Mouse (Mus musculus) CH12.LX (cell line): ENCODE data around the gene Nup205. TPM values are rescaled to one million over a fixed set of nuclear protein-coding genes. Genes with fewer than 3 reads are reported as not detected.

ENCODE experiments used
- DNase-seq: peaks from one replicate; pipeline ENCODE4 v3.0.0-alpha.2; 2013; ENCODE audit errors: extremely low read depth
- H3K27ac ChIP-seq: 2 replicates; pipeline ENCODE4 v1.5.1; 2012; ENCODE audit warnings: low read depth, mild to moderate bottlenecking, control low read depth, moderate library complexity; ENCODE audit not compliant: insufficient read depth
- H3K27me3 ChIP-seq: replicated peaks from 2 replicates; pipeline ENCODE3; 2012; ENCODE audit warnings: inconsistent platforms
- H3K36me3 ChIP-seq, 2 experiments: replicated peaks in 1 of 2; 2 replicates each; pipeline versions ENCODE3 to v1.6.1; 2012; ENCODE audit warnings: inconsistent platforms in 1 of 2, low read length in 1 of 2, mild to moderate bottlenecking in 1 of 2, mixed read lengths in 1 of 2, moderate library complexity in 1 of 2; ENCODE audit not compliant: control insufficient read depth in 1 of 2, insufficient read depth in 1 of 2
- H3K4me1 ChIP-seq, 2 experiments: 2 replicates each; pipeline ENCODE4 v1.6.1; 2012; ENCODE audit warnings: inconsistent platforms in 1 of 2, moderate library complexity in 1 of 2; ENCODE audit not compliant: insufficient read depth in 2 of 2, control insufficient read depth in 1 of 2
- H3K4me2 ChIP-seq: 2 replicates; pipeline ENCODE4 v1.6.1; 2012; ENCODE audit warnings: low read depth, mild to moderate bottlenecking, control low read depth; ENCODE audit not compliant: poor library complexity, insufficient read depth, severe bottlenecking
- H3K4me3 ChIP-seq, 3 experiments: fragments of 150-350 bp in 1 of 3; sonication (generic) in 1 of 3; replicated peaks in 1 of 3; 2 replicates each; pipeline versions ENCODE3 to v1.5.1; 2011 to 2012; ENCODE audit warnings: low read depth in 2 of 3, low read length in 2 of 3, mild to moderate bottlenecking in 2 of 3, moderate library complexity in 2 of 3, control low read depth in 1 of 3, improper control_type of control experiment in 1 of 3, inconsistent platforms in 1 of 3, mixed read lengths in 1 of 3; ENCODE audit not compliant: poor library complexity in 1 of 3
- H3K79me2 ChIP-seq: replicated peaks from 2 replicates; pipeline ENCODE4 v1.6.1; 2012; ENCODE audit warnings: mild to moderate bottlenecking, moderate library complexity; ENCODE audit not compliant: control insufficient read depth, poor library complexity, insufficient read depth, severe bottlenecking; ENCODE audit errors: extremely low read depth
- H3K9ac ChIP-seq: 2 replicates; pipeline ENCODE4 v1.6.1; 2012; ENCODE audit warnings: low read depth, mild to moderate bottlenecking, control low read depth, moderate library complexity; ENCODE audit not compliant: insufficient read depth
- H3K9me3 ChIP-seq: replicated peaks from 2 replicates; pipeline ENCODE3; 2012; ENCODE audit warnings: low read length, inconsistent platforms, mixed read lengths
- BHLHE40 ChIP-seq: IDR thresholded peaks from 2 replicates; pipeline ENCODE4 v1.6.1; 2011; ENCODE audit warnings: mild to moderate bottlenecking, low read depth, low read length, improper control_type of control experiment
- CHD1 ChIP-seq: IDR thresholded peaks from 2 replicates; pipeline ENCODE4 v1.6.1; 2012; ENCODE audit warnings: low read depth, low read length, improper control_type of control experiment, inconsistent platforms
- CHD2 ChIP-seq: IDR thresholded peaks from 2 replicates; pipeline ENCODE4 v1.6.1; 2011; ENCODE audit warnings: low read length, improper control_type of control experiment
- ELF1 ChIP-seq: IDR thresholded peaks from 2 replicates; pipeline ENCODE4 v1.6.1; 2014; ENCODE audit warnings: low read depth, mild to moderate bottlenecking, inconsistent platforms, low read length, improper control_type of control experiment
- EP300 ChIP-seq: IDR thresholded peaks from 2 replicates; pipeline ENCODE4 v1.6.1; 2011; ENCODE audit warnings: low read length, improper control_type of control experiment
- ETS1 ChIP-seq: conservative IDR thresholded peaks from 2 replicates; pipeline ENCODE4 v1.6.1; 2012; ENCODE audit warnings: low read depth, mild to moderate bottlenecking, inconsistent platforms, low read length, improper control_type of control experiment, moderate library complexity
- JUN ChIP-seq: IDR thresholded peaks from 2 replicates; pipeline ENCODE4 v1.6.1; 2011; ENCODE audit warnings: low read depth, mild to moderate bottlenecking, low read length, improper control_type of control experiment, moderate library complexity; ENCODE audit not compliant: insufficient read depth
- JUND ChIP-seq: conservative IDR thresholded peaks from 2 replicates; pipeline ENCODE4 v1.6.1; 2011; ENCODE audit warnings: low read depth, low read length, improper control_type of control experiment
- MAX ChIP-seq: IDR thresholded peaks from 2 replicates; pipeline ENCODE4 v1.6.1; 2011; ENCODE audit warnings: low read length, improper control_type of control experiment
- MAZ ChIP-seq: IDR thresholded peaks from 2 replicates; pipeline ENCODE4 v1.6.1; 2012; ENCODE audit warnings: low read depth, mild to moderate bottlenecking, inconsistent platforms, low read length, improper control_type of control experiment, moderate library complexity
- MXI1 ChIP-seq: IDR thresholded peaks from 2 replicates; pipeline ENCODE4 v1.6.1; 2011; ENCODE audit warnings: mild to moderate bottlenecking, low read depth, low read length, improper control_type of control experiment
- MYC ChIP-seq: IDR thresholded peaks from 2 replicates; pipeline ENCODE4 v1.6.1; 2011; ENCODE audit warnings: low read depth, mild to moderate bottlenecking, improper control_type of control experiment, low read length
- NELFE ChIP-seq: IDR thresholded peaks from 2 replicates; pipeline ENCODE4 v1.6.1; 2011; ENCODE audit warnings: low read depth, low read length, improper control_type of control experiment
- PAX5 ChIP-seq: IDR thresholded peaks from 2 replicates; pipeline ENCODE4 v1.6.1; 2012; ENCODE audit warnings: low read length, inconsistent platforms, mixed read lengths
- POLR2A ChIP-seq: IDR thresholded peaks from 2 replicates; pipeline ENCODE4 v1.6.1; 2011; ENCODE audit warnings: low read depth, mild to moderate bottlenecking, improper control_type of control experiment, low read length
- POLR2AphosphoS2 ChIP-seq: IDR thresholded peaks from 2 replicates; pipeline ENCODE4 v1.6.1; 2011; ENCODE audit warnings: low read depth, low read length, improper control_type of control experiment
- SMC3 ChIP-seq: IDR thresholded peaks from 2 replicates; pipeline ENCODE4 v1.6.1; 2011; ENCODE audit warnings: low read depth, low read length, improper control_type of control experiment
- TCF12 ChIP-seq: IDR thresholded peaks from 2 replicates; pipeline ENCODE4 v1.6.1; 2014; ENCODE audit warnings: low read depth, mild to moderate bottlenecking, inconsistent platforms, low read length, improper control_type of control experiment
- USF1 ChIP-seq: IDR thresholded peaks from 2 replicates; pipeline ENCODE4 v1.6.1; 2014; ENCODE audit warnings: low read depth, mild to moderate bottlenecking, inconsistent platforms, low read length, improper control_type of control experiment
- ZKSCAN1 ChIP-seq: IDR thresholded peaks from 2 replicates; pipeline ENCODE4 v1.6.1; 2012; ENCODE audit warnings: low read depth, inconsistent platforms, low read length, improper control_type of control experiment, borderline replicate concordance
- ZMIZ1 ChIP-seq: IDR thresholded peaks from 2 replicates; pipeline ENCODE4 v1.6.1; 2012; ENCODE audit warnings: low read depth, mild to moderate bottlenecking, inconsistent platforms, low read length, improper control_type of control experiment
- dilution Hi-C: fragments of 300-500 bp; cut with MboI; formaldehyde crosslinking; loops from 2 replicates; pipeline ENCODE4 v1.14.3; 2020; ENCODE audit warnings: low sequenced_read_pairs; ENCODE audit not compliant: extremely low pct_unique_long_range_greater_than_20kb, extremely low pct_ligation_motif_present
- in situ Hi-C: fragments of 300-500 bp; cut with MboI; formaldehyde crosslinking; loops from 3 replicates; pipeline ENCODE4 v1.14.3; 2019; ENCODE audit warnings: low sequenced_read_pairs, low pct_ligation_motif_present, low pct_unique_long_range_greater_than_20kb, mixed read lengths
- polyA plus RNA-seq: library from polyadenylated mRNA; unstranded; fragments of >175 nt; gene quantifications from 2 replicates; pipeline ENCODE4 v1.2.1, GENCODE M21; 2012; ENCODE audit warnings: low read depth; ENCODE audit not compliant: insufficient read length
- total RNA-seq, 2 experiments: library from RNA; depleted of rRNA; stranded (reverse); fragments of 300-350 nt in 1 of 2; fragments of >200 nt in 1 of 2; gene quantifications; 2 replicates each; pipeline ENCODE4 v1.2.3; 2012 to 2014

Gene Nup205
- total and polyA plus RNA-seq, 3 experiments = 82.0 to 121 (median 108) TPM

DNA sequence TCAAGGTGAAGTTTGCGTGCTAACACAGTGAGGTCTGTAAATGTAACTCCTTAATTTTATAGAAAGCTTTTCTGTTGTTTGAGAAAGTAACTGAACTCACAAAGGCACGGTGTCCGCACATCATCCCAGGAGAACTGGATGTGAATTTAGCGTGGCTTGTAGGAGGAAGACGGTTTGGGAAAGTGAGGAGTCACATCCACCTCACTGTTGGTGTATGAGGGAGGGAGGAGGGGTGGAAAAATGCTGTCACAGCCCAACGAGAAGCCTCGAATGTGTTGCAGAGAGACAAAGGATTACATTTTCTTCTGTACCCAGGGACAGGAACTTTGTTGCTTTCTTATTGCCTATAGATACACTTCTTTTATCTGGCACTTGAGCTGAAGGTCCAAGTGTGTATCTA, 83.3 kb downstream of the Nup205 start:
- DNase-seq = no peak
- dilution Hi-C loops = no loop called here
- in situ Hi-C loops = no loop called here

DNA sequence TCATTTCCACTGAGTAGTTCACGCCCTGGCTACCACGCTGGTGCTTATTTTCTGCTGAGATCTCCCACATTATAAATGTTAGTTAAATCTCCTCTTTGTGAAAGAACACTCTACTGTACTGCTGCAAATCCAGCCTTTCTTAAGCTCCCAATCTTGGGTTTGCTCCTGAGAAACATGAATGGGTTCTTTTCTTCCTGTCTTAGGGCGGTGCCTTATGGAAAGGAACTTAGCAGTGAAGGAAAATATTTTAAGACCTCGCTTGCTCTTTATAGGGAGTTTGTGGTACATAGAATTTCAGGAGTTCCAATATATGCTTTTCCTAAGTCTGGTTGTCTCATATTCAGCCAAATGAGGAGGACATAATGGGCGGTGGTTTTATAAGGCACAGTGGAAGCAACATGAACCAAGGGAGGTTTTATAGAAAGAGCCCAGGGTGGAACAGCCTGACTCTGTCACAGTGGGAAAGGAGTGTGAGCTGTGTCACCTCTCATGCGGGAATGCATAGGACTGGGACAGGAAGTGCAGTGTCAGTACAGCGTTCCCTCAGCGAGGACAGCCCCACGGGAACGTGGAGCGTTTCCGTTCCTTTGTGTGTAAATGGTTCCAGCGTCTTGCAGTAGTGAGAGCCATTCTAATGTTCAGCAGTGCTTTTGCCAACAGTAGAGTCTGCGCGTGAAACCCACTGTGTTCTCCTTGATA, 88.5 kb downstream of the Nup205 start:
- TF ChIP-seq JUND (no peak), ZMIZ1 (no peak), CHD2 (no peak), JUN (no peak), BHLHE40 (no peak), POLR2A (no peak), TCF12 (no peak), MYC (no peak), USF1 (no peak), CHD1 (no peak)
- Histone ChIP-seq H3K4me3 (no peak overlapping the region), H3K36me3 (peaks cover 16 to 36% of the 10 kb centered on the region in 2 experiments), H3K79me2 (no peaks in the 10 kb centered on the region), H3K9ac (no peak overlapping the region), H3K9me3 (no peaks in the 10 kb centered on the region), H3K27ac (no peak overlapping the region), H3K27me3 (no peaks in the 10 kb centered on the region), H3K4me1 (no peaks in the 10 kb centered on the region), H3K4me2 (no peak overlapping the region)
- in situ Hi-C loops = no loop called here
- dilution Hi-C loops = no loop called here
- no peak for DNase-seq

More for the DNA sequence above, 83.3 kb downstream of the Nup205 start:
- Histone ChIP-seq H3K9me3 (no peaks in the 10 kb centered on the region), H3K9ac (no peak overlapping the region), H3K4me3 (no peak overlapping the region), H3K4me2 (no peak overlapping the region), H3K4me1 (peaks cover 0 to 41% of the 10 kb centered on the region in 2 experiments; a peak in 2 of 4 replicates), H3K36me3 (peaks cover 16 to 62% of the 10 kb centered on the region in 2 experiments), H3K27ac (no peak overlapping the region), H3K27me3 (no peaks in the 10 kb centered on the region), H3K79me2 (peaks cover 13% of the 10 kb centered on the region)
- no peak for TF ChIP-seq ELF1
- no peak for TF ChIP-seq PAX5
- no peak for TF ChIP-seq MXI1
- no peak for TF ChIP-seq ZKSCAN1
- no peak for TF ChIP-seq JUND
- TF ChIP-seq MAX = no peak
- no peak for TF ChIP-seq ZMIZ1
- no peak for TF ChIP-seq SMC3
- no peak for TF ChIP-seq EP300
- TF ChIP-seq NELFE = no peak
- TF ChIP-seq POLR2AphosphoS2 = no peak
- TF ChIP-seq MAZ = no peak
- TF ChIP-seq ETS1 = no peak
